Mouse (Mus musculus) induced T-regulatory cell, adult 2 months (primary cell): ENCODE measurements around the gene Fis1.
A peak's percentile ranks its signal among the peaks of the same experiment; 100 is the strongest.
"Not testable (repeated sequence)": the region's sequence is repeated elsewhere in the genome, so short reads cannot be mapped to it uniquely, and the experiment has no call there.

ENCODE experiments used
- DNase-seq: peaks from one replicate; pipeline ENCODE4 v3.0.0-alpha.2; 2012; ENCODE audit warnings: low read depth

Fis1 gene

DNA sequence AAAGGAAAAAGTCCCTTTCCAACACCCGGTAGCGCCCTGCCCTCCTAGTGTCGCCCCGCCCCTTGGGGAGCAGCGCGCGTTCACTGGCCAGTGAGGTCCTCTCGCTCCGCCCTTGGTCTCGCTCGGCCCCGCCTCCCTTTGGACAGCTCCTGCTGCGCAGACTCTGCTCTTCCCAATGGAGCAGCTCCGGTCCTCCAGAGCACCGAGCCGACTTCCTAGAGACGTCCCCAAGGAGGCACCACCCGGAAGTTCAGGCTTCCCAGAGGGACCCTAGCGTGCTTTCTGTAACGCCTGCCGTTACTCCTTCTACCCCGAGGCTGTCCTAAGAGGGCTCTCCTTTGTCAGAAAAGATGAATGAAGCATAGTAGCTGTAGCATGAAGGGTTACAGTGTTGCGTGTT, at the start of gene Fis1:
TSS of gene Fis1 (plus strand) at position 261 of the 400 bp plus-strand sequence.
- DNase-seq, result peak; percentile 88

GRCm38 (mm10) chr5:136904621-136905020, 48.5 kb upstream of the Fis1 start:
- DNase-seq, result no peak

DNA sequence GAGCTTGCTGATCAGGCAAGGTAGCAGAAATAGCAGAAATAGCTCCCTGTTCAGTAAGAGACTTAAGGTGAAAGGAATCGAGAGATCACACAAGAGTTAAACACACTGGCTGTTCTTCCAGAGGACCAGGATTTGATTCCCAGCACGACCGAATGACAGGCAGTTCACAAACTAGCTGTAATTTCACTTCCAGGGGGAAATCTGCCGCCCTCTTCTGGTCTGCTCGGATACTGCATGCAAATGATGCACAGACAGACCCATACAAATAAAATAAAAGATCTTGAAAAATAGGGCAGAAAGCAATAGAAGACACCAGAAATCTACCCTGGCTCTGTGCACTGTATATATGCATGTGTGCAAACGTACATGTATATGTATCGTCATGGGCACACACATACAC, 47.4 kb upstream of the Fis1 start:
- peak; percentile 79 for DNase-seq

GRCm38 (mm10) chr5:136907587-136907986, 45.5 kb upstream of the Fis1 start:
- DNase-seq, result no peak

DNA sequence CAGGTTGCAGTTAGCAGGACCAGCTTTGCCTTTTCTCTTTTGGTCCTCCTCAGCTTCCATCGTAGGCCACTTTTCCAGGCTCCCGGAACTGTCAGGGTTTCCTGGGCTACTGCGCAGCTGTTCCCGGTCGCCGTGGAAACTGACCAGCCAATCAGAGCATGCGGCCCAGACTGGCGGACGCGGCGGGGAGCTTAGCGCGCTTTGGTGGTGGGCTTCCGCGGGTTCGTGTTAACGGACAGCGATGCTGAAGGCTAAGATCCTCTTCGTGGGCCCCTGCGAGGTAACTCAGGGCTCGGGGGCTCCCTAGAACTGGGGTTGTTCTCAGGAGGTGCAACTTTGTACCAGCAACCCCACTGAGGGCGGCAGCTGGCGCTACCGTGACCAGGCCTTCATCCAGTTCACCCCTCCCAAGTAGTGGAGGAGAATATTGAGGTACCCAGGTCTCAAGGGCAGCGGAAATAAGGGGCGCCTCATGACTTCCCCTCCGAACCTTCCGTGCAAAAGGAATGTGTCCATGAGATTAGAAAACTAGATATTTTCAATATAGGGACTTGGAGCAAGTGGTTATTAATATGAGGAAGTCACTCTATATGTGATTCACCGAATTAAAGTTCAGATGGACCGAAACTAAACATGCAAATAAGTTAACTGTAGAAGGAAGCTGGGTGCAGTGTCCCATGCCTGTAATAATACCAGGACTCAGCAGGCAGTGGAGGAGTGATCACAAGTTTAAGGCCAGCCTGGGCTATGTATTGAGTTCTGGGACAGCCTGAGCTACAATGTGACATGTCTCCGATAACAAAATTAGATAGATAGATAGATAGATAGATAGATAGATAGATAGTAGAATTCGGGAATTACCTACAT, 44.9 kb upstream of the Fis1 start, which contains the start of gene Ift22:
TSS of gene Ift22 (plus strand) at position 160 of the 867 bp plus-strand sequence.
- DNase-seq, result peak; percentile 84

DNA sequence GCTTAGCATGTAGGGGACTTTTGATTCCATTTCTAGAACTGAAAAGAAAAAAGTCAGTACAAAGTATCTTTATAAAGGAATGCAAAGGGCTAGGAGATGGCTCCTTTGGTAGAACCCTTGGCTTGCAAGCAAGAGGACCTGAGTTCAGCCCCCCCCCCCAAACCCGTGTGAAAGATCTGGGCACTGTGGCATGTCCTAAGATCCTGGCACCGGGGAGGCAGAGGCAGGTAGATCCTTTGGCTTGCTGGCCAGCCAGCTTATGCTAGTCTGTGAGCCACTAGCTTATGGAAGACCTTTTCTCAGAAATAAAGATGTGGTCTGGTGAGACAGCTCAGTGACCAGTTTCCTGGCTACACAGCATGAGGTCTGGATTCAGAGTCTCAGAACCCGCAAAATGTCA, 38.9 kb upstream of the Fis1 start:
- DNase-seq, result no peak

DNA sequence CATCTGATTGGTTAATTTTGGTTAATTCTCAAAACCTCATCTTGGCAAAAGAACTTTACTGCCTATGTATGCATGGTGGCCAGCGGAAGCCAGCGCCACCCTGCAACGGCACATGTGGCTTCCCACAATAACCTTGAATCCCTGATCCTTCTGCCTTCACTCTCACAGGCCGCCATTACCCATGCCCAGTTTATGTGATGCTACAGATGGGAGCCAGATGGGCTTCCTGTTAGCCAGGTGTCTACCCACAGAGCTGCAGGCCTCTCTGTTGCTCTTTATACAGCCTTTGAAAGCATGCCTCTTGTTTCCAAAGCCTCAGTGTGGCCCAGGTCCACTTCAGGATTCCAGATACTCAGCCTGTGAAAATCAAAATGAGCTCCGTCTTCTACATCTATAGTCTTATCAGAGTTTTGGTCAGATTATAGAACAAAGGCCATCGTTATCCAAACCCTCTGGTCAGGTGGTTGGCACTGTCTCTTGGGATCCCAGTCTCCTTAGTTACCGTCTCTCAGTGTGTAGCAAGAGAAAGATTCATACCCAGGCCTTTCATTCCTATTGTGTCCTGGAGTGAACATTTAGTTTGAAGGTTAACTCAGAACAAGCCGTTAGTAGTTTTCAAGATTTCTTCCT, 35.3 kb upstream of the Fis1 start:
- no peak for DNase-seq

DNA sequence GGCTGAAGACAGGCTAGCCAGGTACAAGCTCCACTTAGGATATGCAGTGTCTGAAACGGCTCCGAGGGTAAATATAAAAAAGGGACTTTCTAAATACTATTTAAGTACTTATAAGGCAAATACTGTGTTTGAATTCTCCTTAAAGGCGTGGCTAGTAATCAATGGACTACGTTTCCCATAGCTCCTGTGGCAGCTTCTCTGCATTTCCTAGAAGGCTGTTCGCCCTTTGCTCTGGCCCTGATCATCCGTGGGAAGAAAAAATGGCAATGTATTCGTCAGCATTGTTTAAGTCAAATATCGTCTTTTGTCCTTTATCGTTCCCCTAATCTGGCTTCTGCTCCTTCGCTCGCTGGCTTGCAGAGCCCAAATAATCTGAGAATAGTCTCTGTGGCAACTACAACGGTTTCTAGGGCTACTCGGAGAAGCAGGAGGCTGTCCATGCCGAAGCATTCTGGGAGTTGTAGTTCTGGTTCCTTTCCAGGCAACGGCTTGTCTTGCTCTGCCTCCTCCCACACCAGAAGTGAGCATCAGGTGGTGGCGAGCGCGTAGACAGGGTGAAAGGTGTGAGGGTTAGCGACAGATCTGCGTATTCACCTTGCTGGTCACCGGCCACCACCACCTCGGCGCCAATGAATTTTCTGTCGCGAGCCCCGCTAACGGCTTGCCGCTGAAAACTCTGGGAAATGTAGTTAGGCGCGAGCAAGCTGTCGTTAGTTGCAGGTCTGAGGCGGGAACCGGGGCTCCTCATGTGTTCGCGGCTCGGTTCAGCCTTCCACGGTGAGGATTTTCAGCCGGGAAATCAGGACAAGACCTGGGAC, 34.2 kb upstream of the Fis1 start:
- DNase-seq, result peak; percentile 92

DNA sequence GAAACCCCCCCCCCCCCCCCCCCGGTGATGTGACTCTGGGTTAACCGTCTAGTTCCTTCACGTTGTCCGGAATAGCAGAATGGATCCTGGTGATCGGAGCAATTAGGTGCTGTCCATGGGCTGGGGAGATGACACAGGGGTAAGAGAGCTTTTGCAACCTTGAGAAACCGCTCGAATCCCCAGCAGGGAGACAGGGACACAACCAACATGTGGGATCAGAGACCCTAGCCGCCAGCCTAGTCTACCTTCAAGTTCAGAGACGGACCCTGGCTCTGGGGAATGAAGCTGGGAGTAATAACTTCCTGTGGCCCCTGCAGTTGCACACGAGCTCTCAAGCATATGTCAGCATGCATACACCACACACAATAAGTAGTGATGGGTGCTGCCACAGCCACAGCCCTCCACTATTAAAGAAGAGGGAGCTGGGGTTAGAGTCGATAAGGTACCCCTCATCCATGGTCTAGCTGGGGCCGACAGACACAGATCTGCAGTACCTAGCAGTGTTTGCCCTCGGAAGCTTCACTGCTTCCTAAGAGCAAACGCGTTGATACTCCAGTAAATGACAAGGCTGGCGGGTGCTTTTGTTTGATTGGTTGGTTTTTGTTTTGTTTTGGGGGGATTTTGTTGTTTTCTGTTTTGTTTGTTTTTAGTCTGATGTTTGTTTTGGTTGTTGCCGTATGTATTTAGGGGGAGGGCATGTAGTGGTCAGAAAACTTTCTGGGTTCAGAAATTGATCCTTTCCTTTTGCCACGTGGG, 33.4 kb upstream of the Fis1 start:
- peak; percentile 37 for DNase-seq

DNA sequence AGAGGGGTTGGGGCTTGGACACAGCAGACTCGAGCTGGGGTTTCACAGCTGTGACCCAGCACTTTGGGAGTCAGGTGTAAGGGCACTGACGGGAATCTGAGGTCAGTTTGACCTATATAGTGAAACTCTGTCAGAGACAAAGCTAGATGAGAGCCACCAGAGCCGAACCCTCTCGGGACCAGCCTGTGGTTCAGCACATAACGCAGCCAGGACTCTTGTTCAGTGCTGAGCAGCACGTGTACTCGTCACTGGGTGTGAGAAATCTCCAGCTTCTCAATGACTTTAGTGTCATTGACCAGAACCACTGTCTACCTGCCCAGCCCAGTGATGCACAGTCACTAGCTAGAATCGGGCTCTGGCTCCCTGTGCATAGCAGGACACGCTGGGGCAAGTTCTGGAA, 30.2 kb upstream of the Fis1 start:
- DNase-seq, result no peak

DNA sequence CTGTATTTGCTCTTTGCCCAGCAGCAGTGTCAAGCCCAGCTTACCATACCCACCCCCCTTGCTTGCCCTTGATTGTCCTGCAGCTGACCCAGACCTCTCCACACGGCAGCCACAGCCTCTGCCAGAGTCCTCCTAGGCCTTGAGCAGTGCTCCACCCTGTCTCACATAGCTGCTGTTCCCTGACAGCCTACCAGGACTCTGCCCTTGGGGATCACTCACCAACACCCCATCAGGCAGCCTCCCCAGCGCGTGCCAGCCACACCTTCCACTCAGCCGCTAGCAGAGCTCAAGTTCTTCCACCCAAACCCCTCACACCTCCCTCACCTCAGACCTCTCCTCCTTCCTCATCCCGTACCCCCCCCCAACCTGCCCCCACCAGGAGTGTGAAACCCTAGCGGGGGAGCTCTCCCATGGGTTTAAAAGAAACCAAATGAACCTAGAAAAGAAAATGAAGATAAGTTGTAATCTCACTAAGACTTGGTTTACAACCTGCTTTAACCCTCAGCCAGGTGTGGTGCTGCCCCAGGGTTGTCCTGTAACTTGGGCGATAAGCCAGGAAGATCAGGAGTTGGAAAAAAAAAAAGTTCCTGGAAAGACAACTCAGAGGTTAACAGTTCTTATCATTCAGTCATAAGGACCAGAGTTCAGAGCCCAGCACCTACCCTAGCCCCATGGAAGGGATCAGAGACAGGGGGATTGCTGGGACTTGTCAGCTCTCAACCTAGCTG, 29.2 kb upstream of the Fis1 start:
- no peak for DNase-seq

DNA sequence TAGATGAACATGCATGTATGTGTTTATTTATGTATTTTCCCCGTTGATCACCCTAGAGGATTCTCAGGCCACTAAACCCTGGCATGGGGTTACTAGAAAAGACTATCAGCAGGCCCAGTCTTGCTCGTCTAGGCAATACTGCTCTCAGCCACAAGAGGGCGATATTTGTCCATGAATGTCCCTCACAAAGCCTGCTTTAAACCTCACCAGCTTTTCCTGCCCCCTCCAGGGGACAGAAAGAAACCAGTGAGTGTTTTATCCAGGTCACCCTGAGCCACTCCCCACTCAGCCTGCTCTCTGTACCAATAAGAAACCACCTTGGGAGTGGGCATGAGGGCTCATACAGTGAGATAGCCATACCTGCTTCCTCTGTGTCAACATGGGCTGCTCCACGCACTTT, 24.0 kb upstream of the Fis1 start:
- peak; percentile 90 for DNase-seq

GRCm38 (mm10) chr5:136931896-136932295, 21.2 kb upstream of the Fis1 start:
- no peak for DNase-seq

DNA sequence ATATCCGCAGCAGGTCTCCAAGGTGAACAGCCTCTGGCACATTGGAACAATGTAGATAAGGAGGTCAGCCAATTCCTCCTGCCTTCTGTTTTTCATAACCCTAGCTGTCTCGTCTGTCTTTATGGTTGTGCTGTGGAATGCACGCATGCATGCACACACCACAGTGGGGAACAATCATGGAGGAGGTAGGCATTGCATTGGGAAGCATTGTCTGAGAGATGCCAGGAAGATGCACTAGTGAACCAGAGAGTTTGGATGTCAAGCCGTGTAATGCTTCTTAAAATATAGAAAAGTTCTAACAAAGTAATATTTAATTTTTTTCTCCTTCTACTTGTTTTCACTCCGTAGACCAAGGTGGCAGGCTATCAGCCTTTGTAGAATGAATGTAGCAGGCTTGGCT, 20.1 kb upstream of the Fis1 start:
- DNase-seq, result no peak

- no peak for DNase-seq
Measured at GRCm38 (mm10) chr5:136933930-136934329, 19.1 kb upstream of the Fis1 start.

DNA sequence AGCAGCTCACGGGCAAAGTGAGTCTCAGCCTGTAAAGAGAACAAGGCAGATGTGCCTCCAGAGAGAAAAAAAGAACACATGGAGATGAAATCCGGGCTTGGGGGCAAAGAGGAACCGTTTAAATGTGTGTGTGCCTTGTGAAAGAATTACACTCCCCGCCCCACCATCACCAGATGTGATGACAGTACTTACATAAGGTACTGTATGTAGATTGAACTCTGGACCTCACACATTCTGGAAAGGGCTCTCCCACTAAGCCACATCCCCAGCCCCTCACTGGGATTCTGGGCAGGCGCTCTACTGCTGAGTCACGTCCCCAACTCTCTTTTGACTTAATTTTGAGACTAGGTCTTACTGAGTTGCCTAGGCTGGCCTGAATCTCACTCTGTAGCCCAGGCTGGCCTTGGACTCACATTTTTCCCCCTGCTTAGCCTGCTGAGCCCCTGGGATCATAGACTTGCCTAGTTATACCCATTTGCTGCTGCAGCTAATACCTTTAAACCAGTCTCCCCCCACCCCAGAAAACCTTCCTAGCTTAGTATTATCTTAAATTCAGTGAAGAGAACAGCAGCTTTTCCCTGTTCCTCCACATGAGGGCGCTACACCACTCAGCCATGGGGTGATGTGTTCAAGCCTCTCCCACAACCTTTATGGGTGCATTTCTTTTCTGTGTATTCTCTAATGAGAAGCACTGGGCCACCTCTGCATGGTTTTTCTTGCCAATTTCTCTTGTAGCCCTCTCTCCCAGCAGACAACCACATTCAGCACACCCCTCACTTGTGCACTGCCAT, 17.0 kb upstream of the Fis1 start:
- peak; percentile 48 for DNase-seq

- no peak for DNase-seq
Measured at GRCm38 (mm10) chr5:136936750-136937149, 16.3 kb upstream of the Fis1 start.

GRCm38 (mm10) chr5:136937621-136938020, 15.5 kb upstream of the Fis1 start:
- no peak for DNase-seq

DNA sequence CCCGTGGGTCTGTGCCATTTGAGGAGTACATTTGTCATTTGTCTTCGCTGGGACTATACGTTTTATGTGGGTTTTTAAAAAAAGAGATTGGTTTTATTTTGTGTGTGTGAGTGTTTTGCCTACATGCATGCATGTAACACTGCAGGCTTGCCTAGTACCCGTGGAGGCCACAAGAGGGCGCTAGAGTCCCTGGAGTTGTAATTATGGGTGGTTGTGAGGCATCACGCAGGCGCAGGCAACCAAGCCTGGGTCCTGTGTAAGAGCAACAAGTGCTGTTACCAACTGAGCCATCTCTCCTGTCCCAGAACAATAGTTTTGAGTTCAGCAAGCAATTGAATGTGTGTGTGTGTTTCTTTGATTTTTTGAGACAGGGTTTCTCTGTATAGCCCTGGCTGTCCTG, 13.8 kb upstream of the Fis1 start:
- peak; percentile 57 for DNase-seq

- DNase-seq, result not testable (repeated sequence)
Measured at GRCm38 (mm10) chr5:136940029-136940428, 13.0 kb upstream of the Fis1 start.
